Mouse (Mus musculus) heart, postnatal 36 days (tissue): ENCODE measurements around the gene 4930404N11Rik. TPM values are rescaled to one million over a fixed set of nuclear protein-coding genes. Genes with fewer than 3 reads are reported as not detected.

Experiments used
- DNase-seq, 2 experiments: peaks; one replicate each; pipeline ENCODE4 v3.0.0; 2021 to 2022
- intact Hi-C: fragments of 180-260 bp; cut with DNase I; formaldehyde crosslinking; loops from one replicate; pipeline ENCODE4 v1.15.1; 2025
- total RNA-seq, 2 experiments: library from RNA; stranded (reverse); gene quantifications; 2 replicates each; pipeline ENCODE4 v1.2.3; 2021

Gene 4930404N11Rik
- total RNA-seq, 2 experiments from 2014 or later, result 0.31 to 0.81 TPM

- no peak for DNase-seq
- intact Hi-C loops, result no loop called here
These were observed 36.7 kb upstream of the 4930404N11Rik start for GRCm38 (mm10) chr10:81402227-81402765.

- DNase-seq, result peak; percentile 77 to 84
- intact Hi-C loops, result no loop called here
These were observed 36.1 kb upstream of the 4930404N11Rik start for GRCm38 (mm10) chr10:81401521-81402226.

GRCm38 (mm10) chr10:81401205-81401520 is 35.5 kb upstream of the 4930404N11Rik start:
- no peak for DNase-seq
- intact Hi-C loops, result no loop called here

GRCm38 (mm10) chr10:81400371-81401204 is 35.0 kb upstream of the 4930404N11Rik start:
- intact Hi-C loops, result no loop called here
- no peak for DNase-seq

- intact Hi-C loops, result no loop called here
- no peak for DNase-seq
These were observed 34.2 kb upstream of the 4930404N11Rik start for GRCm38 (mm10) chr10:81399798-81400308.

- intact Hi-C loops, result no loop called here
These were observed 33.7 kb upstream of the 4930404N11Rik start for GRCm38 (mm10) chr10:81399296-81399695.

GRCm38 (mm10) chr10:81396749-81397148 is 31.1 kb upstream of the 4930404N11Rik start:
- no peak for DNase-seq
- intact Hi-C loops, result no loop called here

More at GRCm38 (mm10) chr10:81399296-81399695, 33.7 kb upstream of the 4930404N11Rik start:
- DNase-seq, result no peak

GRCm38 (mm10) chr10:81395865-81396264 is 30.2 kb upstream of the 4930404N11Rik start:
- intact Hi-C loops, result loop anchor here (2.0 kb wide), 1 partner anchor 45 kb away; no protein-coding TSS in a partner anchor

GRCm38 (mm10) chr10:81395127-81395526 is 29.5 kb upstream of the 4930404N11Rik start:
- intact Hi-C loops, result loop anchor here (2.0 kb wide), 1 partner anchor 46 kb away; no protein-coding TSS in a partner anchor

More at GRCm38 (mm10) chr10:81395865-81396264, 30.2 kb upstream of the 4930404N11Rik start:
- DNase-seq, result no peak

GRCm38 (mm10) chr10:81393456-81394063 is 27.9 kb upstream of the 4930404N11Rik start:
- DNase-seq, result peak; percentile 56 to 63
- intact Hi-C loops, result loop anchor here (2.0 kb wide), 1 partner anchor 47 kb away; no protein-coding TSS in a partner anchor

More at GRCm38 (mm10) chr10:81395127-81395526, 29.5 kb upstream of the 4930404N11Rik start:
- peak; percentile 78 to 86 for DNase-seq

GRCm38 (mm10) chr10:81392781-81393185 is 27.2 kb upstream of the 4930404N11Rik start, which contains the start of gene Smim24:
Gene Smim24, plus strand, starts transcription at chr10:81393051.
- intact Hi-C loops, result no loop called here
- DNase-seq, result no peak

GRCm38 (mm10) chr10:81392270-81392669 is 26.7 kb upstream of the 4930404N11Rik start:
- intact Hi-C loops, result no loop called here
- no peak for DNase-seq

GRCm38 (mm10) chr10:81390678-81390965 is 25.0 kb upstream of the 4930404N11Rik start:
- no peak for DNase-seq
- intact Hi-C loops, result no loop called here

- intact Hi-C loops, result loop anchor here (1.0 to 10.0 kb wide), 2 partner anchors 60 to 155 kb away; partner anchors contain the start of gene Gna11
- peak; percentile 85 for DNase-seq
These were observed 24.4 kb upstream of the 4930404N11Rik start for GRCm38 (mm10) chr10:81389801-81390677.

- peak in 1 of 2 experiments; percentile 19 for DNase-seq
- intact Hi-C loops, result loop anchor here (1.0 to 10.0 kb wide), 2 partner anchors 61 to 155 kb away; partner anchors contain the start of gene Gna11
These were observed 23.8 kb upstream of the 4930404N11Rik start for GRCm38 (mm10) chr10:81389373-81389772.

GRCm38 (mm10) chr10:81388505-81389055 is 23.0 kb upstream of the 4930404N11Rik start, which contains the start of gene Gm48552:
Gene Gm48552, plus strand, starts transcription at chr10:81389005.
- no peak for DNase-seq
- intact Hi-C loops, result loop anchor here (1.0 to 10.0 kb wide), 2 partner anchors 62 to 156 kb away; partner anchors contain the start of gene Gna11

- no peak for DNase-seq
- intact Hi-C loops, result loop anchor here (10.0 kb wide), 1 partner anchor 157 kb away; the partner anchor contains the start of gene Gna11
These were observed 22.1 kb upstream of the 4930404N11Rik start for GRCm38 (mm10) chr10:81387716-81388115.

GRCm38 (mm10) chr10:81385603-81386306 is 20.1 kb upstream of the 4930404N11Rik start:
- no peak for DNase-seq
- intact Hi-C loops, result loop anchor here (10.0 kb wide), 1 partner anchor 159 kb away; the partner anchor contains the start of gene Gna11
